Mouse (Mus musculus) ES-Bruce4 (cell line): Measurements from ENCODE around the gene Tfpt.

Source experiments
- CTCF ChIP-seq: IDR thresholded peaks from one replicate; pipeline ENCODE4 v1.8.1; 2011; ENCODE audit warnings: low read depth, low read length
- EP300 ChIP-seq: IDR thresholded peaks from 2 replicates; pipeline ENCODE4 v1.6.1; 2011; ENCODE audit warnings: low read depth, low read length; ENCODE audit not compliant: insufficient read depth

- TF ChIP-seq CTCF (peak; percentile 97), EP300 (no peak)
These were observed 44.9 kb upstream of the Tfpt start for GRCm38 (mm10) chr7:3674507-3675227.
